Mouse (Mus musculus) lung, postnatal 10 days (tissue): Measurements from ENCODE around the gene Spindoc.

Experiments
- DNase-seq: peaks from one replicate; pipeline ENCODE4 v3.0.0; 2021

Gene Spindoc

DNA sequence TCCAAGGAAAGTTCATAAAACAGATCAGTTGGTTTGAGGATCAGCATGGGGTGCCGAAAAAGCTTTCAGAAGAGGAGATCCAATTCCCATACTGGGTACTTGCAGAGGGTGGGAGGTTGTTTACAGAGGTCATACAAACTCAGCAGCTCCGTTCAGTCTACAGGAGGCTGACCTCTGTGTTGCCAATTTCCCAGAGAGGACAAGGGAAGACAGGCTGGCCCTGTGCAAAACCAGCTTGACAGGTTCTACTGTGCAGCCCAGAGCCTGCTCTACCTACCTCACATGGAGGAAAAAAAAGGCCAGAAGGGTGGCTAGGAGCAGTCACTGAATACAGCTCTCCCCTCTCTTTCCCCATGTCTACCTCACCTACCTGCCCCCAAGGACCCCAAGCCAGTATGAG, 48.7 kb downstream of the Spindoc start:
- DNase-seq: peak; percentile 29

DNA sequence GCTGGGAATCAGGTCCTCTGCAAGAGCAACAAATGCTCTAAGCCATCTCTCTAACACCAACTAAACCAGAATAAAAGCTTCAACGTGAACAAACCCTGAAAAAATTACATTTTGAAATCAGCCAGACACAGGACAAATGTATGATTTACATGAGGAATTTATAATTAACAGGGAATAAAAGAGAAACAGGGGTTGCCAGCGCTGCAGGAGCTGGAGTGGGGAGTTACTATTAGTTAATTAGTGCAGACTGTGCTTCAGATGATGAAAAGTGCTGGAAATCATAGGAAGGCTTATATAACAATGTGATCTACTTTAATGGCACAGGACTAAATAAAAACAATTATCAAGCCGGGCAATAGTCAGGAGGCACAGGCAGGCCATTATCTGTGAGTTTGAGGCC, 61.4 kb downstream of the Spindoc start:
- no peak for DNase-seq

DNA sequence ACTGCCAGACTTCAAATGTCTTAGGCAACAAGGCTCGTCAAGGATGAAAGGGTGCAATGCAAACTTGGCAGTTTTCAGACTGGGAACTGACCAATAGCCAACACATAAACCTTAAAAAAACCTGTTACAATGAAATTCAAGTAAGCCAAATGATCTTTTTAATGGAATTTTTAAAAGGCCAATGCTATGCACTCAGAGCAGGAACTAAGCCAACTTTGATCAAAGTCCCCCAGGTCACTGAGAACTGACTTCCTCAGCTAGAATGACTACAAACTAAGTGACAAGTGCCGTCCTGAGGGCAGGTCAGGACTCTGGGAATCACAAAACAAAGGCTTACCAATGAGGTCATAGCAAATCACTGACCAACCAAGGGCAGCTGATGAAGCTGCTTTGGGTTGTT, 62.6 kb downstream of the Spindoc start:
- DNase-seq: no peak

DNA sequence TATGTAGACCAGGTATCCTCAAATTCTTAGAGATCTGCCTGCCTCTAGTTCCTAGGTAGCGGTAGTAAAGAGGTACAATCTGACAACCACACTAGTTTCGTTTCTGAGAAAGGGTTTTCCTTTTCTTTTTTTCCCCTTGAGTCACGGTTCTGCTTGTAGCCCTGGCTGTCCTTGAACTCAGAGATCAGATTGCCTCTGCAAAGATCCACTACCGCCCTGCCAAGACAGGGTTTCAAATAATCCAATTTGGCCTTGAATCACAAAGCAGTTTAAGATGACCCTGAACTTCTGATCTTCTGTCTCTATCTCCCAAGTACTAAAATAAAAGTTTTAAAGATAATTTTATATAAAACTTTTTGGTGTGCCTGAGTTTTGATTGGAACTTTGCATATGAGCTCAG, 65.1 kb downstream of the Spindoc start:
- no peak for DNase-seq

DNA sequence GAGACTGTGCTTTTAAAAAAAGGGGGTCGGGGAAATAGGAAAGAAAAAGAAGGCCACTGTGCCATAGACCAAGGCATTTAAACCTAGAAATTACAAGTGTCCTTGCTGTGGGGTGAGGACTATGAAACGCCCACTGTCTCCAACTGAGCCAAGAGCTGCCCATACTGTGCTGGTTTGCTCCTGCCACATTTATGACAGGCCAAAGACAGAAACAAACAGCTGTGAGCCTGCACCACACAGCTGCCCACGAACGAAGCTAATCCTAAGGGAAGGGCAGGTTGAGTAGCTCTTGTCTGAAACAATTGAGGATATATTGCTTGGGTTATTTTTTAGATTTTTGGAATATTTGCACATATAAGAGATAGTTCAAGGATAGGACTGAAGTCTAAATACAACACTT, 66.0 kb downstream of the Spindoc start:
- no peak for DNase-seq

DNA sequence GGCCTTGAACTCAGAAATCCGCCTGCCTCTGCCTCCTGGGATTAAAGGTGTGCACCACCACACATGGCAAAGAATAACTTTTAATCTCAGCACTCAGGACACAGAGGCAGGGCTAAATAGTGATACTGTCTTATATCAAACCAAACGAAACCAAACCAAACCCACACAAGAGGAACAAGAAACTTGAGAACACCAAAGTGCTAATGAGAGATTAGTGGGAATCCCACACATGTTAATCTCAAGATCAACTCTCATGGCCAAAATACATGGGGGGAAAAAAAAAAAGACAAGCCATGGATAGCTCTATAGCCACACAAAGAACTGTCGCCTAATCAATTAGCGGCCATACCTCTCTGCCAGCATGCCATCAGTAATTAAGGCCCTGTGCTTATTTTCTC, 67.2 kb downstream of the Spindoc start:
- no peak for DNase-seq

DNA sequence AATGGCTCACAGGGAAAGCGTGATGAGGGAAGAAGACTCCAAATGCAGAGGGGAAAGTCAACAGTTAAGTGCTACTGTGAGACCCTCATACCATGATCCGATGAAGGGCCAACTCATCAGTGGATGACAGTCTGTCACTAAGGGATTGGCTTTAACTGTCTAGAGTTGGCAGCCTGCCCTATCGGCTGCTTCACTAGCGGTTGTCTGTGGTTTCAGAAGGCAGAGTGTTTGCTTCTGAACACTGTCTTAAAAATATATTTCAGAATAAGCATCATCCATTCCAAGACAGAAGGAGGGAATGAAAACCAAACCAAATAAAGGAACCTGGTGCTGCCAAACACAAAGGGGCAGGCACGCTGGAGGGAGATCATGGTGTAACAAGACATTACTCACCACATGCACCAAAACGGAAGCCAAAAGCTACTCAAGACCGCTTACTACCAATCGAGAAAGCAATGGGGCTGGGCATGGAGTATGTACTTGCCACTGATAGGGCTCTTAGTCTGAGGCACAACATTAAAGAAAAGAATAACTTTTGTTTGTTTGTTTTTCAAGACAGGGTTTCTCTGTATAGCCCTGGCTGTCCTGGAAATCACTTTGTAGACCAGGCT, 67.7 kb downstream of the Spindoc start:
- DNase-seq: peak; percentile 43

DNA sequence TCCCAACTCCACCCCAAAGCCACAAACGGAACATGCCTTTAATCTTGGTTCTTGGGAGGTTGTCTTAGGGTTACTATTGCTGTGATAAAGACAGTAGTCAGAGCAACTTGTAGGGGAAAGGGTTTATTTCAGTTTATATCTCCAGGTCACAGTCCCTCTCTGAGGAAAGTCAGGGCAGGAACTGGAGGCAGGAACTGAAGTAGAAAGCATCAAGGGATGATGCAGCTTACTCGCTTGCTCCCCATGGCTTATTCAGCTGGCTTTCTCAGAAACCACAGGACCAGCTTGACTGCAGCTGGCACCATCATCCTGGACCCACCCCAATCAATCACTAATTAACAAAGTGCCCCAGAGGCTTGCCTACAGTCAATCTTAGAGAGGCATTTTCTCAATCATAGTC, 69.1 kb downstream of the Spindoc start:
- no peak for DNase-seq

DNA sequence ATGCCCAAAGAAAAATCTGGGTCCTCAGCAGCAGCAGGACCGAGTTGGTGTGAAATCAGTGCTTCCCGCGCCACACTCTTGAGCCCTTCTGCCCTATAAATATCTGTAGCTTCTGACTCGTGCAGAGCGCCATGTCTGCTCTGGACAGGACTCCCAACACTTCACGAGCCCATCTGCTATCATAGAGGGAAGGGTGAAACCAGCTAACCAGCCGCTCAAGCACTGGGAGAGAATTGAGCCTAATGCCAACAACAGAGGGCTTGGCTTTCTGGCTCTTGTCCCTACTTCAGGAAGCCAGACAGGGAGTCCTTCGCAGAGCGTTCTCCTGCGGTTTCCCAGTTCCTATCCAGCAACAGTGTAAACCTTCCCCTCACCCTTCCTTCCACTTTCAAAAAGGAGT, 71.5 kb downstream of the Spindoc start:
- peak; percentile 28 for DNase-seq

DNA sequence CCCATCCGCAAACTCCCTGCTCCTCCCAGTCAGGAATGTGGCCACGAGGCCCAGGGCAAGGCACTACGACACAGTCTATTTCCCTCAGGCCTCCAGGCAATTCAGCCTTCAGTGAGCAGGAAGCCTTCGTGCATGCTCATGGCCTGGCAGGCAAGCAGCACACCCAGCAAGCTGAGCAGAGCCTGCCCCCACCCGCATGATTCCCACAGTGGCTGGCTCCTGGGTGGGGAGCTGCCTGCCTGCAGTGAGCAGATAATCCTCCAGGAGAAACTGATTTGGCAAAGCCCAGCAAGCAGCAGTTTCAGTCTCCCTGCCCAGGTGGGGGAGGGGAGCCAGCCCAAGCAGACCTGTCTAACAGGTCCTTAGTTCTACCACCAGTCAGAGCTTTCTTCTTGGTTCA, 72.1 kb downstream of the Spindoc start:
- DNase-seq: peak; percentile 72

DNA sequence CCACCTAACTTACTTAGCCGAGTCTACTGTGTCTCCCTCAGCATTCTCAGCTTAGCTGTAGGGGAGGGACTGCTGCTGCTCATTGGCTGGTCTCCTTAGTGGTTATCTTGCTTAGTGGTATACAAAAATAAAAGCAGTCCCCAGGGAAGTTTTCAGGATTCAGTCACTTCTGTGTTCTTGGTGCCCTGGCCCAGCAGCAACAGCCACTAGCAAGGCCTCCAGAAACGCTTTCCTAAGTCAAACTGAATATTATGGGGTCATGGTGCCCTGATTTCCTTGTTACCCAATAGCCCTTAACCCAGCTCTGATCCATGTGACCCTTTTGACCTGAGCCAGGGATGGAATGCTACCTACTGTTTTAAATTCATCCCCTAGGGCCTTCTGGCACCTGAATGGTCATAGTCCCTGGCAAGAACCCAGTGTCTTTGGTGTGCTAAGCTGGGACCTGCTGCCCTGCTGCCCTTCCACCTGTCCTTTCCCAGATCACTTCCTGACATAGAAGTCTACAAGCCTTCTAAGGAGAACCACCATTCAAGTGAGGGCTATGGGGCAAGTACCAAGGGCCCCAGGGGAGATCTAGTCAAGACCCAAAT, 73.0 kb downstream of the Spindoc start:
- no peak for DNase-seq

DNA sequence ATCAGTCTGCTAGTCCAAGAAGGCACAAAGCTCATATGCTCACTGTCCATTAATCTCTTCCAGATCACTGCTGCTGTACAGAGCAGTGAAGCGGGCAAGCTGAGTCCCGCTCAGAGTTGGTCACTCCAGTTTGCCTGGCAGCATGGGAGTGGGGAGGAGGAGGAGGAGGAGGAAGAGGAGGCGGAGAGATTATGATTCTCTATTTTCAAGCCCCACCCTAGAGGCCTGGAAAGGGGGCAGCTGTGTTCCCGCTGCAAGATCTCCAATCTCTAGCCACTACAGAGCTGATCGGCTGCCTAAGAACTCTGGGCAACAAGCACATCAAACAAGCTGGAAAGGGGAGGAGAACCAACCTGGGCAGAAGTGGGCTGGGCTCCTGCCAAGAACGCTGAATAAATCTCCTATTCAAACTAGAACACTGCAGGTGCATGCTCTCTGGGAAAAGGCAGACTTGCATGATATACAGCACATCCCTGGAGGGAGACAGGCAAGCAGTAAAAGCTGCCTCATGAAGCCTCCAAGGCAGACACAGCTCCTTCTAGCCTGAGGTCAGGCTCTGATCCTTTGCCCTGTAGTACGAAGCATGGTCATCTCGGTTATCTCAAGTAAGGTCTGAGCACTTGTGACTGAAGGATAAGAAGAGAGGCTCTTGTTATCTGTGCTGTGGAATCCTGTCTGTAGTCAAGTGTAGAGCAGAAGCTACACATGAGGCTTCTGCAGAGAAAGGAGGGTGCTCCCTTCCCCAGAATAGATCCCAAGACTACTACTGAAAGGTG, 74.6 kb downstream of the Spindoc start:
- DNase-seq: peak; percentile 71

DNA sequence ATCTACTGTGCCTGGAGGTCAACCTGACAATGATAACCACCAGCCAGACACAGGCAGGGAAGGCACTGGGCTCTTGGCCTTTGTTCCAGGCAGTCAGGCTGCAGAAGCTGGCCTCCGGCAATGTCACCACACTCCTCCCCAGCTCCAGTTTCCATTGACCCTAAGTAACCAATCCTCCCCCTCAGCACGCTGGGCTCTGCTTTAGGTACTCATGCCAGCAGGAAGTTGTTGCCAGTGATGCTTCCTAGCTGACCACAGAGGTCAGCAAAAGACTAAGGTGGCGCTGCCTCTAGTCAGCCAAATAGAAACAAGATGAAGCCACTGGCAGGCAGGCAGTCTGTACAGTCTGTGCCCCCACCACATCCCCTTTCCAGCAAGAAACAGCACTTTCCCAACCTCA, 75.8 kb downstream of the Spindoc start:
- DNase-seq: peak; percentile 37

DNA sequence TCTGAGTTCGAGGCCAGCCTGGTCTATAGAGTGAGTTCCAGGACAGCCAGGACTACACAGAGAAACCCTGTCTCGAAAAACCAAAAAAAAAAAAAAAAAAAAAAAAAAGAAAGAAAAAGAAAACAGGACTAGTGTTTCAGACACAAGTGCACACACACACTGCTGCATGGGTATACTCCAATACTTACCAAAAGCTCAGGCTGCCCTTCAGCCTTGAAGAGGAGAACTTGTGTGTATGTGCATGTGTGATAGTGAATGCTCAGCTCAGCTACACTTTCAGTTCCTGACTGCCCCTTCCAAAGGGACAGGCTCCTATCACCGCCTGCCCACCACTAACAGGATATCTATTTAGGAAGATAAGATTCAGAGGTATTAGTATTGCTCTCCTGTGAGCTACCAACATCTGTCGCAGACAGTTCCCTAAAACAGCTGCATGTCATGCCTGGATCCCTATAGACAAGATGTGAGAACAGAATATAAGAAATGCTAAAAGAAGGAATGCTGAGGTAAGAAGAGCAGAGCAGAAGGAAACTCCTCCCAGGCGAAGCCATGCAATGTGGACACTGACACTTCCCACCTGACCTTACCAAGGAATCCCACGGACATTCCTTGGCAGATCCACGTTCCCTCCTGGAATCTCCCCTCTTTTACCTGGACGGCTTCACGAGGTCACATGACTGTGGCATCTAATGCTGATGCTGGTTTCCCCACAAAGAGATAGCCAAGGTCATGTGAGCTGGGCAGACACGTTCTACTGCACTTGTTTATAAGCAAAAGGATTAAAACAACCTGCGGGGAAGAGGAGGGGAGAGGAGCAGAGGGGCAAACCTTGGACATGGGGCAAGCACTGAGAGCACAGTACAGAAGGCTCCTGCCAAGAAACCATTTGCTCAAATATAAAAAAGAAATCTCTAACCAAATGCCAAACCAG, 77.1 kb downstream of the Spindoc start:
- DNase-seq: no peak

DNA sequence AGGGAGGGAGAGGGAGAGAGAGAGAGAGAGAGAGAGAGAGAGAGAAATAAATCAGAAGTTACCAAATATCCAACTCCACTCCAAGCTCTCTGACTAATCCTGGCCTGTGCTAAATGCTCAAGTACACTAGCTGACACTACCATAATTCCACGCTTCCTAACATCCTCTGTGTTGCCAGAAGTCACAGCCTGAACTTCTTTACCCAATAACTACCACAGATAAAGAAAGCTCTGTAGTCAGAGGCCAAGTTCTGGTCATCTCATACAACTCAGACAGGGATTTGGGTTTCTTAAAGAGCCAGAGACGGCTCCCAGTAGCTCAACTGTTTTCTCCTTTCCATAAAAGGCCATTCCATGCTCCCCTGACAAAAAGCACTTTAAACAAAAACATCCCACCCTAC, 78.0 kb downstream of the Spindoc start:
- DNase-seq: peak; percentile 19
